Mouse (Mus musculus) kidney, adult 2 months (tissue): ENCODE results near the gene Pkp4. TPM values are rescaled to one million over a fixed set of nuclear protein-coding genes. Genes with fewer than 3 reads are reported as not detected.

ENCODE experiments used
- DNase-seq: peaks from one replicate; pipeline ENCODE4 v3.0.0; 2021
- H3K27ac ChIP-seq: fragments of 200-500 bp; 2 replicates; pipeline ENCODE4 v1.5.1; 2012; ENCODE audit warnings: low read depth, low read length, control low read depth, inconsistent platforms; ENCODE audit not compliant: insufficient read depth
- H3K27me3 ChIP-seq: fragments of 200-500 bp; replicated peaks from 2 replicates; pipeline ENCODE4 v1.6.1; 2012; ENCODE audit warnings: mild to moderate bottlenecking, moderate library complexity, low read length, inconsistent platforms; ENCODE audit not compliant: control insufficient read depth, insufficient read depth
- H3K36me3 ChIP-seq: fragments of 200-500 bp; 2 replicates; pipeline ENCODE4 v1.6.1; 2012; ENCODE audit warnings: mild to moderate bottlenecking, moderate library complexity, low read length, inconsistent platforms; ENCODE audit not compliant: control insufficient read depth, insufficient read depth
- H3K4me1 ChIP-seq: fragments of 200-500 bp; 2 replicates; pipeline ENCODE4 v1.6.1; 2011; ENCODE audit warnings: low read length; ENCODE audit not compliant: control insufficient read depth, insufficient read depth
- H3K4me3 ChIP-seq: fragments of 200-500 bp; 2 replicates; pipeline ENCODE4 v1.5.1; 2011; ENCODE audit warnings: mild to moderate bottlenecking, low read depth, low read length, control low read depth; ENCODE audit not compliant: insufficient read depth
- CTCF ChIP-seq: fragments of 200-500 bp; conservative IDR thresholded peaks from 2 replicates; pipeline ENCODE4 v1.5.1; 2011; ENCODE audit warnings: low read depth, mild to moderate bottlenecking, control low read depth, low read length, moderate library complexity, mixed read lengths; ENCODE audit not compliant: insufficient read depth, insufficient read length
- POLR2A ChIP-seq: fragments of 200-500 bp; IDR thresholded peaks from one replicate; pipeline ENCODE4 v1.6.1; 2011; ENCODE audit warnings: low read depth, low read length, control low read depth
- WGBS: fragments of 180-500 bp; shearing (Covaris S2); methylation state at CpG from one replicate; pipeline ENCODE4 v1.1.7; 2018; 5-methylcytosine and 5-hydroxymethylcytosine counted together
- polyA plus RNA-seq: library from polyadenylated mRNA; depleted of rRNA; stranded (reverse); fragments of >200 nt; gene quantifications from 2 replicates; pipeline ENCODE4 v1.2.3, GENCODE M21; 2012; rRNA removed

Gene Pkp4
- polyA plus RNA-seq: 211 and 242 TPM in 2 replicates

DNA sequence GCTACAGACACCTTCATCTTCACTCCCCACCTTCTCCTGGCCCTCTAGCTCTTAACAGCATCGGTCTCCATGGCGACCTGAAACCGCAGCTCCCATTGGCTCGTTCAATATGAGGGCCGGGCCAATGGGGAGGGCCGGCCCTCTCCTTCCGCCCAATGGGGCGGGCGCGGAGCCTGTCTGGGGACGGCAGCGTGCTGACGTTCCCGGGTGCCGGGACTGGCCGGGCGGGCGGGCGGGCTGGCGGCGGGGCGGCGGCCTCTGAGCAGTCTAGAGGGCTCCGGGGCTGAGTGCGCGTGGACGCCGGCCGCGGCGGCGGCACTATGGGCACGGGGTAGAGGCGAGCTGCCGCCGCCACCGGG lies at the start of gene Pkp4, which contains the start of gene Ccdc148:
Pkp4 (plus strand) TSS at position 246 of the 359 bp plus-strand sequence.
Ccdc148 (minus strand) TSS at position 79 of the 359 bp plus-strand sequence.
- Histone ChIP-seq H3K27ac (peak within 1 kb of the TSS; percentile 91), H3K36me3 (no peaks in the 10 kb centered on the region), H3K4me1 (peaks cover 13% of the 10 kb centered on the region; the same call in 1 of the 2 replicates), H3K4me3 (peak within 1 kb of the TSS; percentile 87), H3K27me3 (no peaks in the 10 kb centered on the region)
- TF ChIP-seq POLR2A (no peak), CTCF (no peak)
- DNase-seq: peak; percentile 97
- under 1% methylated on average over 37 of the region's 37 CpGs for WGBS

- no peaks in the 10 kb centered on the region for H3K27me3 ChIP-seq
- no peak for DNase-seq
- TF ChIP-seq CTCF: no peak
- TF ChIP-seq POLR2A: no peak
- H3K4me3 ChIP-seq: no peak overlapping the region
- WGBS: 57% methylated on average over 7 of the region's 7 CpGs
- no peak overlapping the region for H3K27ac ChIP-seq
- H3K36me3 ChIP-seq: no peaks in the 10 kb centered on the region
- H3K4me1 ChIP-seq: peaks cover 4% of the 10 kb centered on the region; the same call in 1 of the 2 replicates
Measured at GRCm38 (mm10) chr2:59129023-59129422, 31.6 kb upstream of the Pkp4 start.

- Histone ChIP-seq H3K36me3 (no peaks in the 10 kb centered on the region), H3K4me1 (peaks cover 4% of the 10 kb centered on the region; the same call in 1 of the 2 replicates), H3K4me3 (no peak overlapping the region), H3K27me3 (no peaks in the 10 kb centered on the region), H3K27ac (no peak overlapping the region)
- WGBS: 77% methylated on average over 8 of the region's 8 CpGs
- DNase-seq: no peak
- TF ChIP-seq POLR2A: no peak
- no peak for TF ChIP-seq CTCF
Measured at GRCm38 (mm10) chr2:59129821-59130220, 30.8 kb upstream of the Pkp4 start.

- Histone ChIP-seq H3K36me3 (no peaks in the 10 kb centered on the region), H3K4me1 (peaks cover 4% of the 10 kb centered on the region; the same call in 1 of the 2 replicates), H3K4me3 (no peak overlapping the region), H3K27ac (peak overlapping the region; percentile 38; the same call in 1 of the 2 replicates), H3K27me3 (no peaks in the 10 kb centered on the region)
- WGBS: 61% methylated on average over 8 of the region's 8 CpGs
- peak; percentile 82 for DNase-seq
- TF ChIP-seq CTCF (no peak), POLR2A (no peak)
Measured at GRCm38 (mm10) chr2:59131044-59131443, 29.6 kb upstream of the Pkp4 start.

DNA sequence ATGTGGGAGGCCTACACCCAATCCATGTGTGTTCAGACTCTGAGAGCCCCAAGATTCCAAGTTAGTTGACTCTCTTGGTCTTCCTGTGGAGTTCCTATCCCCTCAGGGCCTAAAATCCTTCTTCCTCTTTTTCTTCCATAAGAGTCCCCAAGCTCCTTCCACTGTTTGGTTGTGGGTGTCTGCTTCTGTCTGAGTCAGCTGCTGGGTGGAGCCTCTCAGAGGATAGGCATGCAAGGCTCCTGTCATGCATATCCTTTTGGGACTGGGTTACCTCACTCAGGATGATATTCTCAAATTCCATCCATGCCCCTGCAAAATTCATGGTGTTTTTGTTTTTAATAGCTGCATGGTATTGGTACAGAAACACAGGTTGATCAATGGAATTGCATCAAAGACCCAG lies 5.2 kb upstream of the Pkp4 start:
- no peak for DNase-seq
- Histone ChIP-seq H3K4me3 (no peak overlapping the region), H3K4me1 (peaks cover 2% of the 10 kb centered on the region; the same call in 1 of the 2 replicates), H3K36me3 (no peaks in the 10 kb centered on the region), H3K27me3 (no peaks in the 10 kb centered on the region), H3K27ac (no peak overlapping the region)
- TF ChIP-seq POLR2A (no peak), CTCF (no peak)

- TF ChIP-seq POLR2A: no peak
- no peak for TF ChIP-seq CTCF
- no peak overlapping the region for H3K4me3 ChIP-seq
- peak; percentile 92 for DNase-seq
- H3K27ac ChIP-seq: peak overlapping the region; percentile 71; the same call in 1 of the 2 replicates
- H3K4me1 ChIP-seq: peaks cover 2% of the 10 kb centered on the region; the same call in 1 of the 2 replicates
- no peaks in the 10 kb centered on the region for H3K36me3 ChIP-seq
- no peaks in the 10 kb centered on the region for H3K27me3 ChIP-seq
- WGBS: 33% methylated on average over 2 of the region's 2 CpGs
Measured at GRCm38 (mm10) chr2:59158117-59158516, 2.5 kb upstream of the Pkp4 start.

DNA sequence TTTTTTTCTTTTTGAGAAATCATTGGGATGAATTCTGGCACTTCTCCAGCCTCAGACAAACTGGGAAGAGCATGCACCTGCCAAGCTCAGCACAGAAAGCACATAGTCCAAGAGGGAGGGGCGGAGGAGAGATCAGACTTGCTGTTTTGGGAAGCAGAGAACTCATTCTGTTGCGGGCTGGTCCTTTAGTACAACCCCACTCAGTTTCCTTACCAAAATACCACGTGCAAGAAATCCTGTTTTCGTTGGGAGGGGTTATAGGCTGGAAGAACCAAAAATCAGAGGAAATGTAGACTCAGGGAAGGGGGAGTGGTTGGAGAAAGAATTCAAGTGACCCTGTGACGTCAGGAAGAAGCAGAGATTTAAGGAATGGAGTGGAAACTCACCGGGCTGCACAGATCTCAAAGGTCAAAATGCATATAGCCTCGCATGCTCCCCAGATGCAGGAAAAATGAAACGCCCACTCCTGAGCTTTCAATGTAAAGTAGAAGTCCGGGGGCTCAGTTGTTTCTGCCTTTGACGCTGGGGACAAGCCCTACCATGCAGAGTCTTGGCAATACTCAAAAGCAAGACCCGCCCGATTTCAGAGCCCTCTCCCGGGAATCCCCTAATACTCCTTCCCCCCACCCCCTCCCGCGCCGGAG lies 567 bp upstream of the Pkp4 start:
- TF ChIP-seq POLR2A (no peak), CTCF (no peak)
- DNase-seq: peak; percentile 89

More for the DNA sequence above, 567 bp upstream of the Pkp4 start:
- Histone ChIP-seq H3K4me3 (peak overlapping the region; percentile 66), H3K4me1 (peaks cover 13% of the 10 kb centered on the region; the same call in 1 of the 2 replicates), H3K36me3 (no peaks in the 10 kb centered on the region), H3K27ac (peak overlapping the region; percentile 80; the same call in 1 of the 2 replicates), H3K27me3 (no peaks in the 10 kb centered on the region)
- WGBS: 1% methylated on average over 16 of the region's 16 CpGs
